Mouse (Mus musculus): Measurements from ENCODE around the gene Galnt9.

DNA sequence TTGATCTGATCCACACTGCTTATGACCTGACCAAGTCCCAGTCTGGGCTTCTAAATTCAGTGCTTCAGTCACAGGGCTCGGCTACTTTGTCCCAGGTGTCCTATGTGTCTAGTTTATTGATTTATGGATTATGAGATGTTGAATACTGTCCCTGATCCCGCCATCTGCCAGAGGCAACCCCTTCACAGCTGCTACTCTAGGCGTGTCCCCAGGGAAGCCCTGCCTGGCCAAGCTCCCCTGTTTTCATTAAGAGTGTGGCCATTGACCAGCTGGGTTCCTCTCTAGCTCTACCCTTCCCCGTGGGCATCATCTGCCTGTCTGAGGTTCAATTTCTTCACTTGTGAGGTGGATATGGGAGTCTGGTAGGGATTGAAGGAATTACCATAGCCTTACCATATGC, 9.2 kb downstream of the Galnt9 start:
- TF ChIP-seq CTCF (IDR thresholded peaks at IDR 0.05; ENCODE audit: low read depth) (no peak), EP300 (IDR thresholded peaks at IDR 0.05; ENCODE audit: low read depth) (no peak)
